Mouse (Mus musculus) midbrain, embryonic 15.5 days (tissue): ENCODE data around the gene Sos1. TPM values are rescaled to one million over a fixed set of nuclear protein-coding genes. Genes with fewer than 3 reads are reported as not detected.

Experiments used
- ATAC-seq: fragments of 200-750 bp; cut with Nextera tagmentation; replicated peaks from 2 replicates; pipeline ENCODE4 v1.8.0; 2017; ENCODE audit warnings: moderate TSS enrichment
- H3K27ac ChIP-seq: fragments of 300-500 bp; sonication (generic); 2 replicates; pipeline ENCODE4 v1.5.1; 2015; ENCODE audit warnings: mild to moderate bottlenecking, inconsistent platforms
- H3K27me3 ChIP-seq: fragments of 300-500 bp; sonication (generic); replicated peaks from 2 replicates; pipeline ENCODE4 v1.6.1; 2015; ENCODE audit warnings: inconsistent platforms
- H3K36me3 ChIP-seq: fragments of 300-500 bp; sonication (generic); replicated peaks from 2 replicates; pipeline ENCODE4 v1.6.1; 2015; ENCODE audit warnings: inconsistent platforms
- H3K4me1 ChIP-seq: fragments of 300-500 bp; sonication (generic); 2 replicates; pipeline ENCODE4 v1.6.1; 2015; ENCODE audit warnings: inconsistent platforms
- H3K4me2 ChIP-seq: fragments of 300-500 bp; sonication (generic); 2 replicates; pipeline ENCODE4 v1.6.1; 2015; ENCODE audit warnings: inconsistent platforms, mild to moderate bottlenecking, moderate library complexity
- H3K4me3 ChIP-seq: fragments of 300-500 bp; sonication (generic); 2 replicates; pipeline ENCODE4 v1.5.1; 2015; ENCODE audit warnings: mild to moderate bottlenecking, inconsistent platforms
- H3K9ac ChIP-seq: fragments of 300-500 bp; sonication (generic); 2 replicates; pipeline ENCODE4 v1.6.1; 2015; ENCODE audit warnings: mild to moderate bottlenecking, inconsistent platforms
- H3K9me3 ChIP-seq: fragments of 300-500 bp; sonication (generic); 2 replicates; pipeline ENCODE4 v1.6.1; 2016; ENCODE audit warnings: inconsistent platforms
- WGBS: fragments of 180-500 bp; shearing (Covaris S2); methylation state at CpG from one replicate; pipeline ENCODE4 v1.1.7; 2015; ENCODE audit warnings: mixed read lengths; 5-methylcytosine and 5-hydroxymethylcytosine counted together
- polyA plus RNA-seq: library from polyadenylated mRNA; unstranded; fragments of >200 nt; fragmentation: Nextera tagmentation; extraction: Ambion mirVana; gene quantifications from 2 replicates; pipeline ENCODE4 v1.2.1, GENCODE M21; 2015

Gene Sos1
- polyA plus RNA-seq, 1 experiment from 2014 or later: 8.8 TPM

- H3K4me1 ChIP-seq: no peaks in the 10 kb centered on the region
- H3K4me2 ChIP-seq: no peak overlapping the region
- no peak overlapping the region for H3K4me3 ChIP-seq
- ATAC-seq: no peak
- 88% methylated on average over 6 of the region's 6 CpGs for WGBS
- no peak overlapping the region for H3K9ac ChIP-seq
- no peaks in the 10 kb centered on the region for H3K36me3 ChIP-seq
- H3K9me3 ChIP-seq: no peaks in the 10 kb centered on the region
- H3K27me3 ChIP-seq: no peaks in the 10 kb centered on the region
- H3K27ac ChIP-seq: no peak overlapping the region
Measured at GRCm38 (mm10) chr17:80505766-80506165, 25.5 kb upstream of the Sos1 start.

- Histone ChIP-seq H3K9me3 (no peaks in the 10 kb centered on the region), H3K27me3 (no peaks in the 10 kb centered on the region), H3K36me3 (no peaks in the 10 kb centered on the region), H3K27ac (no peak overlapping the region), H3K4me2 (no peak overlapping the region), H3K4me1 (no peaks in the 10 kb centered on the region), H3K9ac (no peak overlapping the region), H3K4me3 (no peak overlapping the region)
- WGBS: 84% methylated on average over 4 of the region's 4 CpGs
- ATAC-seq: no peak
Measured at GRCm38 (mm10) chr17:80505342-80505741, 25.1 kb upstream of the Sos1 start.

GRCm38 (mm10) chr17:80501805-80502172 is 21.5 kb upstream of the Sos1 start:
- WGBS: 84% methylated on average over 2 of the region's 2 CpGs

GRCm38 (mm10) chr17:80501037-80501804 is 21.0 kb upstream of the Sos1 start:
- Histone ChIP-seq H3K27me3 (no peaks in the 10 kb centered on the region), H3K9me3 (no peaks in the 10 kb centered on the region), H3K4me1 (no peaks in the 10 kb centered on the region), H3K4me3 (no peak overlapping the region), H3K9ac (no peak overlapping the region), H3K27ac (no peak overlapping the region), H3K4me2 (no peak overlapping the region), H3K36me3 (no peaks in the 10 kb centered on the region)
- 71% methylated on average over 5 of the region's 5 CpGs for WGBS
- ATAC-seq: no peak

More at GRCm38 (mm10) chr17:80501805-80502172, 21.5 kb upstream of the Sos1 start:
- no peaks in the 10 kb centered on the region for H3K27me3 ChIP-seq
- no peaks in the 10 kb centered on the region for H3K4me1 ChIP-seq
- H3K4me2 ChIP-seq: no peak overlapping the region
- no peak for ATAC-seq
- H3K4me3 ChIP-seq: no peak overlapping the region
- H3K9ac ChIP-seq: no peak overlapping the region
- no peaks in the 10 kb centered on the region for H3K9me3 ChIP-seq
- no peak overlapping the region for H3K27ac ChIP-seq
- H3K36me3 ChIP-seq: no peaks in the 10 kb centered on the region

GRCm38 (mm10) chr17:80500025-80500424 is 19.8 kb upstream of the Sos1 start:
- Histone ChIP-seq H3K4me1 (no peaks in the 10 kb centered on the region), H3K4me3 (no peak overlapping the region), H3K27ac (no peak overlapping the region), H3K9ac (no peak overlapping the region), H3K36me3 (no peaks in the 10 kb centered on the region), H3K4me2 (no peak overlapping the region), H3K27me3 (no peaks in the 10 kb centered on the region), H3K9me3 (no peaks in the 10 kb centered on the region)
- no peak for ATAC-seq
- WGBS: 82% methylated on average over 4 of the region's 4 CpGs

- 69% methylated on average over 11 of the region's 11 CpGs for WGBS
- no peak for ATAC-seq
- no peaks in the 10 kb centered on the region for H3K36me3 ChIP-seq
- H3K4me3 ChIP-seq: no peak overlapping the region
- no peaks in the 10 kb centered on the region for H3K27me3 ChIP-seq
- no peak overlapping the region for H3K4me2 ChIP-seq
- no peak overlapping the region for H3K27ac ChIP-seq
- H3K9me3 ChIP-seq: no peaks in the 10 kb centered on the region
- H3K9ac ChIP-seq: no peak overlapping the region
- no peaks in the 10 kb centered on the region for H3K4me1 ChIP-seq
Measured at GRCm38 (mm10) chr17:80498600-80499268, 18.5 kb upstream of the Sos1 start.

GRCm38 (mm10) chr17:80497183-80497601 is 16.9 kb upstream of the Sos1 start:
- Histone ChIP-seq H3K4me1 (no peaks in the 10 kb centered on the region), H3K9me3 (no peaks in the 10 kb centered on the region), H3K4me3 (no peak overlapping the region), H3K36me3 (no peaks in the 10 kb centered on the region), H3K27me3 (no peaks in the 10 kb centered on the region), H3K4me2 (no peak overlapping the region), H3K9ac (no peak overlapping the region), H3K27ac (no peak overlapping the region)
- 39% methylated on average over 9 of the region's 9 CpGs for WGBS
- no peak for ATAC-seq

GRCm38 (mm10) chr17:80496607-80497170 is 16.4 kb upstream of the Sos1 start:
- H3K27ac ChIP-seq: no peak overlapping the region
- H3K4me1 ChIP-seq: no peaks in the 10 kb centered on the region
- H3K4me3 ChIP-seq: no peak overlapping the region
- H3K36me3 ChIP-seq: no peaks in the 10 kb centered on the region
- no peak for ATAC-seq
- 89% methylated on average over 8 of the region's 8 CpGs for WGBS
- H3K9me3 ChIP-seq: no peaks in the 10 kb centered on the region
- no peaks in the 10 kb centered on the region for H3K27me3 ChIP-seq
- H3K4me2 ChIP-seq: no peak overlapping the region
- H3K9ac ChIP-seq: no peak overlapping the region

- 75% methylated on average over 6 of the region's 6 CpGs for WGBS
- H3K4me2 ChIP-seq: no peak overlapping the region
- no peaks in the 10 kb centered on the region for H3K36me3 ChIP-seq
- ATAC-seq: no peak
- no peak overlapping the region for H3K27ac ChIP-seq
- no peaks in the 10 kb centered on the region for H3K27me3 ChIP-seq
- H3K9me3 ChIP-seq: no peaks in the 10 kb centered on the region
- H3K4me1 ChIP-seq: no peaks in the 10 kb centered on the region
- H3K9ac ChIP-seq: no peak overlapping the region
- H3K4me3 ChIP-seq: no peak overlapping the region
Measured at GRCm38 (mm10) chr17:80496185-80496584, 15.9 kb upstream of the Sos1 start.

- 88% methylated on average over 1 of the region's 1 CpGs for WGBS
Measured at GRCm38 (mm10) chr17:80493891-80494290, 13.6 kb upstream of the Sos1 start.

GRCm38 (mm10) chr17:80492811-80493210 is 12.6 kb upstream of the Sos1 start:
- Histone ChIP-seq H3K4me2 (no peak overlapping the region), H3K4me1 (no peaks in the 10 kb centered on the region), H3K9ac (no peak overlapping the region), H3K9me3 (no peaks in the 10 kb centered on the region), H3K27ac (no peak overlapping the region), H3K4me3 (no peak overlapping the region), H3K27me3 (no peaks in the 10 kb centered on the region), H3K36me3 (no peaks in the 10 kb centered on the region)
- ATAC-seq: no peak
- 94% methylated on average over 4 of the region's 4 CpGs for WGBS

More at GRCm38 (mm10) chr17:80493891-80494290, 13.6 kb upstream of the Sos1 start:
- H3K9me3 ChIP-seq: no peaks in the 10 kb centered on the region
- H3K36me3 ChIP-seq: no peaks in the 10 kb centered on the region
- no peak overlapping the region for H3K4me3 ChIP-seq
- no peak overlapping the region for H3K4me2 ChIP-seq
- H3K4me1 ChIP-seq: no peaks in the 10 kb centered on the region
- H3K9ac ChIP-seq: no peak overlapping the region
- H3K27ac ChIP-seq: no peak overlapping the region
- no peaks in the 10 kb centered on the region for H3K27me3 ChIP-seq
- ATAC-seq: no peak

GRCm38 (mm10) chr17:80492274-80492673 is 12.0 kb upstream of the Sos1 start:
- H3K27ac ChIP-seq: no peak overlapping the region
- WGBS: 96% methylated on average over 4 of the region's 4 CpGs
- H3K9me3 ChIP-seq: no peaks in the 10 kb centered on the region
- ATAC-seq: no peak
- no peaks in the 10 kb centered on the region for H3K36me3 ChIP-seq
- no peaks in the 10 kb centered on the region for H3K4me1 ChIP-seq
- H3K4me2 ChIP-seq: no peak overlapping the region
- H3K27me3 ChIP-seq: no peaks in the 10 kb centered on the region
- H3K4me3 ChIP-seq: no peak overlapping the region
- no peak overlapping the region for H3K9ac ChIP-seq
